Mouse (Mus musculus) liver, postnatal 0 days (tissue): Measurements from ENCODE around the gene 2210408I21Rik.

Experiments
- CTCF ChIP-seq: sonication (generic); IDR thresholded peaks from 2 replicates; pipeline ENCODE4 v1.5.1; 2016; ENCODE audit warnings: antibody characterized with exemption, low read depth
- EP300 ChIP-seq: IDR thresholded peaks from 2 replicates; pipeline ENCODE4 v1.6.1; 2016; ENCODE audit warnings: antibody characterized with exemption, low read depth, mild to moderate bottlenecking

- no peak for TF ChIP-seq CTCF
- TF ChIP-seq EP300 = no peak
Measured at GRCm38 (mm10) chr13:77192201-77192600, 56.9 kb downstream of the 2210408I21Rik start.
